Mouse (Mus musculus) kidney, postnatal 36 days (tissue): ENCODE results near the gene Emc3.
A peak's percentile ranks its signal among the peaks of the same experiment; 100 is the strongest.

Source experiments
- DNase-seq, 2 experiments: peaks; one replicate each; pipeline ENCODE4 v3.0.0; 2021 to 2022; ENCODE audit warnings: mixed read lengths in 2 of 2

The Emc3 gene

GRCm38 (mm10) chr6:113530932-113531839 is at the start of gene Emc3, which contains the start of gene Fancd2:
TSS of gene Emc3 (minus strand) at chr6:113531652.
TSS of gene Fancd2 (plus strand) at chr6:113531682.
- DNase-seq = peak; percentile 90 to 94

- DNase-seq = no peak
Observed at GRCm38 (mm10) chr6:113579306-113579705, 47.9 kb upstream of the Emc3 start.

GRCm38 (mm10) chr6:113576044-113576443 is 44.6 kb upstream of the Emc3 start:
- DNase-seq = no peak

- DNase-seq = peak; percentile 8 to 14
Observed at GRCm38 (mm10) chr6:113564557-113564956, 33.1 kb upstream of the Emc3 start.

GRCm38 (mm10) chr6:113559736-113560135 is 28.3 kb upstream of the Emc3 start:
- DNase-seq = no peak

- DNase-seq = no peak
Observed at GRCm38 (mm10) chr6:113543906-113544481, 12.5 kb upstream of the Emc3 start.

- DNase-seq = peak in 1 of 2 experiments; percentile 10
Observed at GRCm38 (mm10) chr6:113541610-113542009, 10.2 kb upstream of the Emc3 start.

GRCm38 (mm10) chr6:113534886-113535285 is 3.4 kb upstream of the Emc3 start:
- no peak for DNase-seq

- no peak for DNase-seq
Observed at GRCm38 (mm10) chr6:113531840-113532404, 470 bp upstream of the Emc3 start.

- no peak for DNase-seq
Observed at GRCm38 (mm10) chr6:113523420-113523819, 8.0 kb downstream of the Emc3 start.

GRCm38 (mm10) chr6:113522310-113522709 is 9.1 kb downstream of the Emc3 start:
- no peak for DNase-seq

- no peak for DNase-seq
Observed at GRCm38 (mm10) chr6:113517434-113518080, 13.9 kb downstream of the Emc3 start.

GRCm38 (mm10) chr6:113514600-113514999 is 16.9 kb downstream of the Emc3 start:
- DNase-seq = no peak

GRCm38 (mm10) chr6:113513944-113514343 is 17.5 kb downstream of the Emc3 start:
- no peak for DNase-seq

- DNase-seq = no peak
Observed at GRCm38 (mm10) chr6:113508947-113509280, 22.5 kb downstream of the Emc3 start.

GRCm38 (mm10) chr6:113508272-113508946 is 23.0 kb downstream of the Emc3 start:
- DNase-seq = no peak

GRCm38 (mm10) chr6:113507130-113507529 is 24.3 kb downstream of the Emc3 start:
- DNase-seq = no peak

GRCm38 (mm10) chr6:113505689-113506088 is 25.8 kb downstream of the Emc3 start:
- no peak for DNase-seq

GRCm38 (mm10) chr6:113502801-113503200 is 28.7 kb downstream of the Emc3 start:
- no peak for DNase-seq

GRCm38 (mm10) chr6:113501388-113502084 is 29.9 kb downstream of the Emc3 start, which contains the start of gene Prrt3:
TSS of gene Prrt3 (minus strand) at chr6:113501931.
- DNase-seq = no peak

GRCm38 (mm10) chr6:113499346-113499745 is 32.1 kb downstream of the Emc3 start:
- no peak for DNase-seq

GRCm38 (mm10) chr6:113495071-113495675 is 36.3 kb downstream of the Emc3 start:
- DNase-seq = no peak
